Mouse (Mus musculus) kidney, embryonic 15.5 days (tissue): ENCODE results near the gene Ap3d1. TPM values are rescaled to one million over a fixed set of nuclear protein-coding genes. Genes with fewer than 3 reads are reported as not detected.

Source experiments
- ATAC-seq: fragments of 200-750 bp; cut with Nextera tagmentation; replicated peaks from 2 replicates; pipeline ENCODE4 v1.8.0; 2017; ENCODE audit warnings: moderate TSS enrichment; ENCODE audit not compliant: low FRiP score
- H3K27ac ChIP-seq: fragments of 300-500 bp; sonication (generic); 2 replicates; pipeline ENCODE4 v1.5.1; 2015; ENCODE audit warnings: mild to moderate bottlenecking, inconsistent platforms
- H3K27me3 ChIP-seq: fragments of 300-500 bp; sonication (generic); 2 replicates; pipeline ENCODE4 v1.6.1; 2015; ENCODE audit warnings: inconsistent platforms
- H3K36me3 ChIP-seq: fragments of 300-500 bp; sonication (generic); 2 replicates; pipeline ENCODE4 v1.6.1; 2015; ENCODE audit warnings: inconsistent platforms
- H3K4me1 ChIP-seq: fragments of 300-500 bp; sonication (generic); 2 replicates; pipeline ENCODE4 v1.6.1; 2015; ENCODE audit warnings: inconsistent platforms
- H3K4me2 ChIP-seq: fragments of 300-500 bp; sonication (generic); 2 replicates; pipeline ENCODE4 v1.6.1; 2015; ENCODE audit warnings: moderate library complexity, mild to moderate bottlenecking, inconsistent platforms
- H3K4me3 ChIP-seq: fragments of 300-500 bp; sonication (generic); replicated peaks from 2 replicates; pipeline ENCODE4 v1.5.1; 2015; ENCODE audit warnings: mild to moderate bottlenecking, inconsistent platforms
- H3K9ac ChIP-seq: fragments of 300-500 bp; sonication (generic); 2 replicates; pipeline ENCODE4 v1.6.1; 2015; ENCODE audit warnings: mild to moderate bottlenecking, inconsistent platforms
- H3K9me3 ChIP-seq: fragments of 300-500 bp; sonication (generic); replicated peaks from 2 replicates; pipeline ENCODE4 v1.6.1; 2016; ENCODE audit warnings: inconsistent platforms
- WGBS: fragments of 180-500 bp; shearing (Covaris S2); methylation state at CpG from one replicate; pipeline ENCODE4 v1.1.7; 2015; ENCODE audit warnings: mixed read lengths; 5-methylcytosine and 5-hydroxymethylcytosine counted together
- polyA plus RNA-seq: library from polyadenylated mRNA; unstranded; fragments of >200 nt; fragmentation: Nextera tagmentation; extraction: Ambion mirVana; gene quantifications from 2 replicates; pipeline ENCODE4 v1.2.1, GENCODE M21; 2015

Gene Ap3d1
- polyA plus RNA-seq, 1 experiment from 2014 or later = 70.9 TPM

GRCm38 (mm10) chr10:80756099-80756498 is 14.0 kb upstream of the Ap3d1 start:
- Histone ChIP-seq H3K4me3 (peak overlapping the region; percentile 65), H3K9ac (peak overlapping the region; percentile 98), H3K4me2 (peak overlapping the region; percentile 87), H3K36me3 (no peaks in the 10 kb centered on the region), H3K4me1 (peaks cover 68% of the 10 kb centered on the region), H3K27ac (0 out of 2 replicates have a peak overlapping the region, but pooled peaks have one; percentile 1), H3K9me3 (no peaks in the 10 kb centered on the region), H3K27me3 (no peaks in the 10 kb centered on the region)
- 28% methylated on average over 3 of the region's 3 CpGs for WGBS
- ATAC-seq = no peak

GRCm38 (mm10) chr10:80755291-80756015 is 13.4 kb upstream of the Ap3d1 start:
- peak overlapping the region; percentile 85 for H3K27ac ChIP-seq
- WGBS = under 1% methylated on average over 75 of the region's 75 CpGs
- ATAC-seq = no peak
- H3K9ac ChIP-seq = peak overlapping the region; percentile 98
- H3K27me3 ChIP-seq = no peaks in the 10 kb centered on the region
- peak overlapping the region; percentile 87 for H3K4me2 ChIP-seq
- H3K9me3 ChIP-seq = no peaks in the 10 kb centered on the region
- H3K4me3 ChIP-seq = peak overlapping the region; percentile 65
- H3K4me1 ChIP-seq = peaks cover 62% of the 10 kb centered on the region
- H3K36me3 ChIP-seq = no peaks in the 10 kb centered on the region

DNA sequence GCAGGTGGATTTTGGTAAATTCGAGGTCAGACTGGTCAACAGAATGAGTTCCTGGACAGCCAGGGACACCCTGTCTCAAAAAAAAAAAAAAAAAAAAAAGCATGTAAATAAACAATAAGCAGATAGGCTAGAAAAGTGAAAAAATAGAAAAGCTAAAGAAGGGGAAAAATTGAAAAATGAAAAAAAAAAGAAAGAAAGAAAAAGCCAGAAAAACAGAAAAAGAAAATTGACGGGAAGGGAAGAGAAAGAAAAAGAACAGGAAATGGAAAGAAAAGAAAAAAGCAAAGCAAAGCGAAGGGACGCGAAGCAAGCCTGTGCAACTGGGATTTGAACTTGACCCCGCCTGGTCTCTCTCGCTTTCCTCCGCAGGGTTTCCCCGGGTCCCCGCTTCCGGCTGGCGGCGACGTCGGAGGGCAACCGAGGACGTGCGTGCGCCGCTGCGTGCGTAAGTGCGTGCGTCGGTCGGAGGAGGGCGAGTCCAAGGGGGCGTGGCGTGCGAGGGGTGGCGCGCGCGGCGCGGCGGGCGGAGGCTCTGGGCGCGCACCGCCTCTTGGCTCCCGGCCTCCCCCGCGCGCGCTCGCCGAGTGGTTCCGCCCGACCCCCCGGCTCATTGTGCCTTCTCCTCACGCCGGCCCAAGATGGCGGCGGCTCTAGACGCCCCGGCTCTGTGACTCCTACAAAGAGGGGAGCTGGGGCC is 12.7 kb upstream of the Ap3d1 start, which contains the start of gene Dot1l:
TSS of gene Dot1l (plus strand) at position 613 of the 697 bp plus-strand sequence.
- peak within 1 kb of the TSS; percentile 87 for H3K4me2 ChIP-seq
- H3K9me3 ChIP-seq = no peaks in the 10 kb centered on the region
- H3K9ac ChIP-seq = peak within 1 kb of the TSS; percentile 98
- peak within 1 kb of the TSS; percentile 85 for H3K27ac ChIP-seq
- no peaks in the 10 kb centered on the region for H3K27me3 ChIP-seq
- WGBS = 1% methylated on average over 43 of the region's 57 CpGs
- peak within 1 kb of the TSS; percentile 65 for H3K4me3 ChIP-seq
- peaks cover 58% of the 10 kb centered on the region for H3K4me1 ChIP-seq
- no peaks in the 10 kb centered on the region for H3K36me3 ChIP-seq
- peak; percentile 91 for ATAC-seq

DNA sequence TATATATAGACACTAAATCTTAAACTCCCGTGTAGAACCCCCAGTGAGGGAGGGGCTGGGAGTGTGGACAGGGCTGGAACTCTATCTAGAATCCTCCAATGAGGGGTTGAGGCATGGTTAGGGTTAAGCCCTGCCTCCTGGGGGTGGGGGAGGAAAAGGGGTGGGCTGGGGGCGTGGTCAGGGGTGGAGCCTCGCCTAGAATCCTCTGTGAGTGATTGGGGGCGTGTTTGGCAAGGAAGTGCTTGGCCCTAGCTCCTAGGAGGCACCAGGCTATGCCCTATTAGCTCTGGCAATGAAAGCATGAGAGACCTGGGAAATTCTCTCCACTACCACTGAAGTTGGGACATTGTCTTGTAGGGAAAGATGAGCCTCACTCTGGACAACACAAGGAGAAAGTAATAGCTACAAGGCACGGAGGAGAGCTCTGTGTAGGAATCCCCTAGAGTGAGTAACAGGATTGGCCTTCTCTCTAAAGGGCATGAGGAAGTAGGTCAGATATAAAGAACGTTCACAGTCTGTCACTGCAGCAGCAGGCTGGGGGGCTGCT is 10.1 kb upstream of the Ap3d1 start:
- peaks cover 46% of the 10 kb centered on the region for H3K4me1 ChIP-seq
- H3K27ac ChIP-seq = peak overlapping the region; percentile 78
- H3K4me3 ChIP-seq = peak overlapping the region; percentile 26
- no peaks in the 10 kb centered on the region for H3K36me3 ChIP-seq
- H3K9me3 ChIP-seq = no peaks in the 10 kb centered on the region
- peak overlapping the region; percentile 57 for H3K4me2 ChIP-seq
- WGBS = 3% methylated on average over 6 of the region's 6 CpGs
- H3K27me3 ChIP-seq = no peaks in the 10 kb centered on the region
- H3K9ac ChIP-seq = no peak overlapping the region
- peak; percentile 73 for ATAC-seq

DNA sequence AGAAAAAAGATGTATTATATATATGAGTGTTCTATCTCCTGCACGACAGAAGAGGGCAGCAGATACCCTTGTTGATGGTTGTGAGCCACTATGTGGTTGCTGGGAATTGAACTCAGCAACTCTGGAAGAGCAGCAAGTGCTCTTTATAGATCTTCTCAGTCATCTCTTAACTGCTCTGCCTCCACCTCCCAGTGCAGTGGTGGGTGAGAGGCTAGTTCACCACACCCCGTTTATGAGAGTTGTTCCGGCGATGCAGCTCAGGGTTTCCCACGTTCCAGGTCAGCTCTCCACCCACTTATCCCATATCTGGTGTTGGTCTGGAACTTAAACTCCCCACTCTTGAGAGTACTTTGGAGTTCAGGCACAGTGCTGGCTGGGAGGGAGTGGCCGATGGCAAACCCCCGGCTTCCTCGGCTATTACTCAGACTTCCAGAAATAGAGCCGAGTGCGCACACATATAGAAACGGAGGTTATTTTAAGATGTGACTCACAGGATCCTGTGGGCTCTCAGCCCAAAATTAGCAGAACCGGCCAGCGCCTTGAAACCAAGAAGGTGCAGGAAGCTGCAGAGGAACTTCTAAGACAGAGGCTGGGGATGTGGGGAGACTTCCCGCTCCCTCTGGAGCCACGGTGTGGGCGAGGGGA is 9.2 kb upstream of the Ap3d1 start:
- Histone ChIP-seq H3K4me1 (peaks cover 38% of the 10 kb centered on the region), H3K4me3 (peak overlapping the region; percentile 26), H3K4me2 (peak overlapping the region; percentile 57), H3K27ac (peak overlapping the region; percentile 78), H3K27me3 (no peaks in the 10 kb centered on the region), H3K9ac (no peak overlapping the region), H3K36me3 (no peaks in the 10 kb centered on the region), H3K9me3 (no peaks in the 10 kb centered on the region)
- 7% methylated on average over 16 of the region's 16 CpGs for WGBS
- ATAC-seq = no peak

GRCm38 (mm10) chr10:80748609-80749008 is 6.5 kb upstream of the Ap3d1 start:
- Histone ChIP-seq H3K9ac (no peak overlapping the region), H3K4me2 (no peak overlapping the region), H3K36me3 (no peaks in the 10 kb centered on the region), H3K27ac (no peak overlapping the region), H3K4me1 (peaks cover 26% of the 10 kb centered on the region), H3K4me3 (no peak overlapping the region), H3K9me3 (no peaks in the 10 kb centered on the region), H3K27me3 (no peaks in the 10 kb centered on the region)
- ATAC-seq = no peak
- WGBS = 7% methylated on average over 6 of the region's 6 CpGs

- Histone ChIP-seq H3K9me3 (no peaks in the 10 kb centered on the region), H3K9ac (no peak overlapping the region), H3K27ac (no peak overlapping the region), H3K4me3 (no peak overlapping the region), H3K4me1 (peaks cover 27% of the 10 kb centered on the region), H3K27me3 (no peaks in the 10 kb centered on the region), H3K36me3 (no peaks in the 10 kb centered on the region), H3K4me2 (no peak overlapping the region)
- WGBS = 20% methylated on average over 3 of the region's 3 CpGs
- no peak for ATAC-seq
These were observed 5.3 kb upstream of the Ap3d1 start for GRCm38 (mm10) chr10:80747410-80747809.

- Histone ChIP-seq H3K9me3 (no peaks in the 10 kb centered on the region), H3K36me3 (no peaks in the 10 kb centered on the region), H3K9ac (no peak overlapping the region), H3K27me3 (no peaks in the 10 kb centered on the region), H3K27ac (no peak overlapping the region), H3K4me3 (no peak overlapping the region), H3K4me1 (peaks cover 34% of the 10 kb centered on the region), H3K4me2 (no peak overlapping the region)
- 42% methylated on average over 5 of the region's 5 CpGs for WGBS
- ATAC-seq = no peak
These were observed 2.2 kb upstream of the Ap3d1 start for GRCm38 (mm10) chr10:80744262-80744661.

GRCm38 (mm10) chr10:80741634-80742179 is 357 bp downstream of the Ap3d1 start:
- Histone ChIP-seq H3K27me3 (no peaks in the 10 kb centered on the region), H3K36me3 (0 out of 2 replicates have a peak, but pooled peaks cover 12% of the 10 kb centered on the region), H3K4me1 (peaks cover 36% of the 10 kb centered on the region), H3K9ac (peak overlapping the region; percentile 98), H3K9me3 (no peaks in the 10 kb centered on the region), H3K4me3 (peak overlapping the region; percentile 92), H3K4me2 (peak overlapping the region; percentile 80), H3K27ac (peak overlapping the region; percentile 85)
- 0% methylated on average over 46 of the region's 46 CpGs for WGBS
- peak; percentile 26 for ATAC-seq

- H3K9me3 ChIP-seq = no peaks in the 10 kb centered on the region
These were observed 918 bp downstream of the Ap3d1 start for GRCm38 (mm10) chr10:80741146-80741545.

GRCm38 (mm10) chr10:80738657-80739056 is 3.4 kb downstream of the Ap3d1 start:
- 73% methylated on average over 1 of the region's 1 CpGs for whole genome bisulfite sequencing
- peaks cover 36% of the 10 kb centered on the region for H3K4me1 ChIP-seq

More at GRCm38 (mm10) chr10:80741146-80741545, 918 bp downstream of the Ap3d1 start:
- H3K4me1 ChIP-seq = peaks cover 36% of the 10 kb centered on the region
- H3K9ac ChIP-seq = peak overlapping the region; percentile 98
- peak overlapping the region; percentile 92 for H3K4me3 ChIP-seq
- H3K27ac ChIP-seq = peak overlapping the region; percentile 85
- 0 out of 2 replicates have a peak, but pooled peaks cover 17% of the 10 kb centered on the region for H3K36me3 ChIP-seq
- ATAC-seq = no peak
- H3K4me2 ChIP-seq = peak overlapping the region; percentile 80
- no peaks in the 10 kb centered on the region for H3K27me3 ChIP-seq
- WGBS = 29% methylated on average over 5 of the region's 5 CpGs

More at GRCm38 (mm10) chr10:80738657-80739056, 3.4 kb downstream of the Ap3d1 start:
- ATAC-seq = no peak
- Histone ChIP-seq H3K4me3 (no peak overlapping the region), H3K4me2 (no peak overlapping the region), H3K9ac (no peak overlapping the region), H3K27me3 (no peaks in the 10 kb centered on the region), H3K9me3 (no peaks in the 10 kb centered on the region), H3K36me3 (peaks cover 36% of the 10 kb centered on the region), H3K27ac (no peak overlapping the region)
